Mouse (Mus musculus) limb, embryonic 11.5 days (tissue): ENCODE data around the gene Arhgef3. TPM values are rescaled to one million over a fixed set of nuclear protein-coding genes. Genes with fewer than 3 reads are reported as not detected.

Experiments
- ATAC-seq: fragments of 200-750 bp; cut with Nextera tagmentation; 2 replicates; pipeline ENCODE4 v1.8.0; 2017; ENCODE audit warnings: low read depth; ENCODE audit not compliant: insufficient number of reproducible peaks, low FRiP score, low TSS enrichment
- DNase-seq: peaks from one replicate; pipeline ENCODE4 v3.0.0-alpha.2; 2015; ENCODE audit warnings: low spot score
- H3K27ac ChIP-seq: fragments of 300-500 bp; sonication (generic); replicated peaks from 2 replicates; pipeline ENCODE4 v1.5.1; 2014; ENCODE audit warnings: low read depth, mild to moderate bottlenecking, low read length
- H3K27me3 ChIP-seq: fragments of 300-500 bp; sonication (generic); 2 replicates; pipeline ENCODE4 v1.6.1; 2014; ENCODE audit warnings: mild to moderate bottlenecking, low read length, mixed read lengths; ENCODE audit not compliant: control insufficient read depth, insufficient read depth
- H3K36me3 ChIP-seq: fragments of 300-500 bp; sonication (generic); 2 replicates; pipeline ENCODE4 v1.6.1; 2014; ENCODE audit warnings: mild to moderate bottlenecking, low read length, moderate library complexity, mixed read lengths; ENCODE audit not compliant: control insufficient read depth, insufficient read depth
- H3K4me1 ChIP-seq: fragments of 300-500 bp; sonication (generic); 2 replicates; pipeline ENCODE4 v1.6.1; 2014; ENCODE audit warnings: low read length, mixed read lengths; ENCODE audit not compliant: control insufficient read depth, insufficient read depth
- H3K4me2 ChIP-seq: fragments of 300-500 bp; sonication (generic); 2 replicates; pipeline ENCODE4 v1.6.1; 2014; ENCODE audit warnings: low read depth, mild to moderate bottlenecking, moderate library complexity; ENCODE audit not compliant: severe bottlenecking
- H3K4me3 ChIP-seq: fragments of 300-500 bp; sonication (generic); 2 replicates; pipeline ENCODE4 v1.5.1; 2014; ENCODE audit warnings: low read depth, low read length
- H3K9ac ChIP-seq: fragments of 300-500 bp; sonication (generic); 2 replicates; pipeline ENCODE4 v1.6.1; 2014; ENCODE audit warnings: mild to moderate bottlenecking, low read length
- H3K9me3 ChIP-seq: fragments of 300-500 bp; sonication (generic); 2 replicates; pipeline ENCODE4 v1.6.1; 2016; ENCODE audit warnings: low read length; ENCODE audit not compliant: control insufficient read depth
- WGBS: fragments of 180-500 bp; shearing (Covaris S2); extraction: QIAGEN DNeasy Blood & Tissue Kit; methylation state at CpG from one replicate; pipeline ENCODE4 v1.1.7; 2014; 5-methylcytosine and 5-hydroxymethylcytosine counted together
- polyA plus RNA-seq: library from polyadenylated mRNA; unstranded; fragments of >200 nt; fragmentation: Nextera tagmentation; extraction: Ambion mirVana; gene quantifications from 2 replicates; pipeline ENCODE4 v1.2.1, GENCODE M21; 2014

Arhgef3 gene
- polyA plus RNA-seq, 1 experiment from 2014 or later, result 17.8 TPM

- Histone ChIP-seq H3K9me3 (no peaks in the 10 kb centered on the region), H3K4me3 (no peak overlapping the region), H3K4me2 (no peak overlapping the region), H3K4me1 (no peaks in the 10 kb centered on the region), H3K27me3 (no peaks in the 10 kb centered on the region), H3K27ac (no peak overlapping the region), H3K36me3 (peaks cover 12% of the 10 kb centered on the region), H3K9ac (no peak overlapping the region)
- ATAC-seq (no peak), DNase-seq (no peak)
- WGBS, result 63% methylated on average over 7 of the region's 7 CpGs
Measured at GRCm38 (mm10) chr14:27101735-27102134, 13.0 kb upstream of the Arhgef3 start.

- Histone ChIP-seq H3K4me1 (no peaks in the 10 kb centered on the region), H3K27ac (0 out of 2 replicates have a peak overlapping the region, but pooled peaks have one; percentile 8), H3K9me3 (no peaks in the 10 kb centered on the region), H3K4me2 (no peak overlapping the region), H3K9ac (no peak overlapping the region), H3K27me3 (no peaks in the 10 kb centered on the region), H3K36me3 (peaks cover 12% of the 10 kb centered on the region), H3K4me3 (no peak overlapping the region)
- no peak for ATAC-seq
- no peak for DNase-seq
- WGBS, result 76% methylated on average over 6 of the region's 6 CpGs
Measured at GRCm38 (mm10) chr14:27102720-27103119, 12.0 kb upstream of the Arhgef3 start.

GRCm38 (mm10) chr14:27105731-27106457 lies 8.8 kb upstream of the Arhgef3 start:
- peaks cover 8% of the 10 kb centered on the region; the same call in 1 of the 2 replicates for H3K36me3 ChIP-seq
- no peak overlapping the region for H3K27ac ChIP-seq

GRCm38 (mm10) chr14:27108748-27109504 lies 5.8 kb upstream of the Arhgef3 start:
- H3K9me3 ChIP-seq, result no peaks in the 10 kb centered on the region
- WGBS, result 74% methylated on average over 6 of the region's 6 CpGs
- DNase-seq (no peak), ATAC-seq (no peak)
- H3K9ac ChIP-seq, result no peak overlapping the region
- no peaks in the 10 kb centered on the region for H3K4me1 ChIP-seq
- no peak overlapping the region for H3K4me2 ChIP-seq
- H3K27ac ChIP-seq, result no peak overlapping the region
- H3K27me3 ChIP-seq, result no peaks in the 10 kb centered on the region
- H3K4me3 ChIP-seq, result no peak overlapping the region
- H3K36me3 ChIP-seq, result no peaks in the 10 kb centered on the region

More at GRCm38 (mm10) chr14:27105731-27106457, 8.8 kb upstream of the Arhgef3 start:
- H3K4me1 ChIP-seq, result no peaks in the 10 kb centered on the region
- no peak overlapping the region for H3K4me2 ChIP-seq
- H3K9me3 ChIP-seq, result no peaks in the 10 kb centered on the region
- H3K4me3 ChIP-seq, result no peak overlapping the region
- DNase-seq (no peak), ATAC-seq (no peak)
- 79% methylated on average over 12 of the region's 12 CpGs for WGBS
- no peak overlapping the region for H3K9ac ChIP-seq
- H3K27me3 ChIP-seq, result no peaks in the 10 kb centered on the region

GRCm38 (mm10) chr14:27115275-27115660 lies 569 bp downstream of the Arhgef3 start:
- WGBS, result 12% methylated on average over 11 of the region's 11 CpGs
- H3K27me3 ChIP-seq, result peaks cover 14% of the 10 kb centered on the region
- ATAC-seq, result no peak

GRCm38 (mm10) chr14:27115991-27116390 lies 1.3 kb downstream of the Arhgef3 start:
- H3K4me2 ChIP-seq, result no peak overlapping the region
- no peak overlapping the region for H3K27ac ChIP-seq
- no peak overlapping the region for H3K9ac ChIP-seq
- H3K4me3 ChIP-seq, result no peak overlapping the region
- no peak for DNase-seq
- peaks cover 7% of the 10 kb centered on the region; the same call in 1 of the 2 replicates for H3K4me1 ChIP-seq
- peaks cover 14% of the 10 kb centered on the region for H3K27me3 ChIP-seq
- WGBS, result 78% methylated on average over 6 of the region's 6 CpGs
- no peaks in the 10 kb centered on the region for H3K9me3 ChIP-seq
- H3K36me3 ChIP-seq, result no peaks in the 10 kb centered on the region
- no peak for ATAC-seq

More at GRCm38 (mm10) chr14:27115275-27115660, 569 bp downstream of the Arhgef3 start:
- peak overlapping the region; percentile 99 for H3K4me2 ChIP-seq
- H3K4me3 ChIP-seq, result peak overlapping the region; percentile 54
- H3K9me3 ChIP-seq, result no peaks in the 10 kb centered on the region
- peaks cover 7% of the 10 kb centered on the region; the same call in 1 of the 2 replicates for H3K4me1 ChIP-seq
- H3K9ac ChIP-seq, result no peak overlapping the region
- no peaks in the 10 kb centered on the region for H3K36me3 ChIP-seq
- H3K27ac ChIP-seq, result no peak overlapping the region
- DNase-seq, result no peak

GRCm38 (mm10) chr14:27116577-27117165 lies 2.0 kb downstream of the Arhgef3 start:
- WGBS, result 72% methylated on average over 4 of the region's 4 CpGs
- Histone ChIP-seq H3K4me3 (no peak overlapping the region), H3K9ac (no peak overlapping the region), H3K9me3 (no peaks in the 10 kb centered on the region), H3K36me3 (no peaks in the 10 kb centered on the region), H3K27ac (no peak overlapping the region), H3K4me2 (no peak overlapping the region), H3K4me1 (peaks cover 7% of the 10 kb centered on the region; the same call in 1 of the 2 replicates), H3K27me3 (peaks cover 14% of the 10 kb centered on the region)
- ATAC-seq, result no peak
- DNase-seq, result no peak

GRCm38 (mm10) chr14:27118546-27118945 lies 3.8 kb downstream of the Arhgef3 start:
- Histone ChIP-seq H3K4me3 (no peak overlapping the region), H3K4me1 (peaks cover 7% of the 10 kb centered on the region), H3K36me3 (no peaks in the 10 kb centered on the region), H3K27me3 (peaks cover 14% of the 10 kb centered on the region), H3K9ac (no peak overlapping the region), H3K4me2 (no peak overlapping the region), H3K27ac (no peak overlapping the region), H3K9me3 (no peaks in the 10 kb centered on the region)
- no peak for ATAC-seq
- 74% methylated on average over 5 of the region's 5 CpGs for WGBS
- DNase-seq, result no peak
